Mouse (Mus musculus) hindlimb bud, embryonic 11.5 days (tissue): Measurements from ENCODE around the gene Adh6b.
"Not testable (repeated sequence)": the region's sequence is repeated elsewhere in the genome, so short reads cannot be mapped to it uniquely, and the experiment has no call there.

Source experiments
- DNase-seq: peaks from one replicate; pipeline ENCODE4 v3.0.0-alpha.2; 2012; ENCODE audit warnings: low read depth, low spot score; ENCODE audit errors: extremely low spot score

Adh6b gene

DNA sequence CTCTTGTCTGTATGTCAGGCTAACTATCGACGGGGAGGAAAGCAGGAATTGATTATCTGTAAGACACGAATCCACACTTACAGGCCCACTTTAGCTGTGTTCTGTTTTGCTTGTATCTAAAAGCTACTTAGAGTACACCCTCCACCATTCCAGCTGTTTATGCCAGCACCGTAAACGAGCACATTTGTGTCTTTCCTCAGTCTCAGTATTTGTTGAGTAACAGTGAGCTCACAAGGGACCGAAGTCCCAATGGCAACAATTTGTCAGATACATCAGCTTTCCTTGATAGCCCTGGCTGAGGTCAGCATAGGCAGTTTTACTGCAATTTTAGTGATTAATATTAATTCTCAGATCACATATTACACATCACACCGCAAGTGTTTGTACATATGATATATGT lies 17.3 kb downstream of the Adh6b start:
- DNase-seq = no peak

DNA sequence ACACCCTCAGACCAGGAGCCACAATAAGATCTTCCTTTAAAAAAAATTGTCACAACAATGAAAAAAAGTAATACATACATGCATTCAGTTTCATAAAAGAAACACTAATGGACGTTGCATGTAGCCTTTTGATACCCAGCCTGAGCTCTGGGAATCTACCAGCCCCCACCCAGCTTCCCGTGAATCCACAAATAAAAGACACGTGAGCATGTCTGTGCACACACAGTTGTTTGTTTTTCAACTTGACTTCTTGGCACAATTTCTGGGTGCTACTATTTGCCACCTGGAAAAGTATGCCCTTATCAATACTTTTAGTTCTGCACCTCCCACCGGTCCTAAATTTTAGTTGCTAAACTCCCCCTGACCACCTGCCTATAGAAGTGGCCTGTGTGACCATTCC lies 19.1 kb downstream of the Adh6b start:
- no peak for DNase-seq

DNA sequence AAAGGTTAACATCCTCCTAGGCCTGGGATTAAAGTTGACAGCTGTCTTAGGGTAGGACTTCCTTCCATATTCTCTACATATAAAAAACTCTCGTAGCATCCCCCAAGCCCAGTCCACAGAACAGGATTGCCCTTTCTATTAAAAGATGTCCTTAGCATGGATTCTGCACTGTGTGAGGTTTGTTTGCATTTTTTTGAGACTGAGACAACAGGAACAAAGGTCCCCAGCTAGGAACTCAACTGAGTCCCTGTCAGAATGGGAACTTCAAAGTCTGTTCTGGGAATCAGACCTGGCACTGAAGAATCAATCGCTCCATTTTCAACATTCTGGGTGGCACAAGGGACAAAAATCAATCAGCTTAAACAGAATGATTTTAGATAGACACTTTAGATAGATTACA lies 21.3 kb downstream of the Adh6b start:
- no peak for DNase-seq

DNA sequence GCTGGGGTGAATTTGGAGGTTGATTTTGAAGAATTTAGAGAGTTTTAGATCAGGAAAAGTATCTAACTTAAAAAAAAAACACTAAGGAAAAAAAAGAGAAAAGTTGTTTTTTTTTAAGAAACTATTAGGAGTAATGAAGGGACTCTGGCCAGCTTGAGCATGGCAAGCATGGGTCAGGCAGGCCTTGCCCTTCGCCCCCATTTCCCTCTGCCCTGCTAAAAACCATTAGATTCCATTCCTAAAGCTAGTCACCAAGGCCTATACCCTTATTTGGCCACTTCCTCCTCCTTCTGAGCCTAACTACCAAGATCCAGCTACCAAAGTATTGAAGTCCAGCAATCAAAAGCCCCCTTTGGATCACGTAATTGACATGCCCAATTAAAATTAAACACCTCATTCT lies 24.6 kb downstream of the Adh6b start:
- no peak for DNase-seq

GRCm38 (mm10) chr3:138369546-138369945 lies 28.0 kb downstream of the Adh6b start:
- DNase-seq = no peak

DNA sequence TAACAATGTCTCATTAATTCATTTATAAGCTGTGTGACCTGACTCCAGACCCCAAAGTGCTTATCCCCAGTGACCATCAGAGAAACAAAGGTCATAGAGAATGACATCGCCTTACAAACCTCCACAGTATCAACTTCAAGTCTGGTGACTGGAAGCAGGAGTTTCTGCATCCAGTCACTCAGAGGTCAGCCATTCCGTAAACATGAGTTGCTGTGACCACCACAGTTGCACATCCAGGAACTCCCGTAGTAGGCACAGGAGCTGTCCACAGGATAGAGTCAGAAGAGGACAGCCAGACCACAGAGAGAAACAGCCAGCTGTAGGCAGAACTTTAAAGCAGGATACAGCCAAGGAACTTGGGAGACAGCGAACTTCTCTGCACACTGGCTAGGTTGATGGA lies 28.7 kb downstream of the Adh6b start:
- not testable (repeated sequence) for DNase-seq

- no peak for DNase-seq
Measured at GRCm38 (mm10) chr3:138373920-138374319, 32.3 kb downstream of the Adh6b start.

DNA sequence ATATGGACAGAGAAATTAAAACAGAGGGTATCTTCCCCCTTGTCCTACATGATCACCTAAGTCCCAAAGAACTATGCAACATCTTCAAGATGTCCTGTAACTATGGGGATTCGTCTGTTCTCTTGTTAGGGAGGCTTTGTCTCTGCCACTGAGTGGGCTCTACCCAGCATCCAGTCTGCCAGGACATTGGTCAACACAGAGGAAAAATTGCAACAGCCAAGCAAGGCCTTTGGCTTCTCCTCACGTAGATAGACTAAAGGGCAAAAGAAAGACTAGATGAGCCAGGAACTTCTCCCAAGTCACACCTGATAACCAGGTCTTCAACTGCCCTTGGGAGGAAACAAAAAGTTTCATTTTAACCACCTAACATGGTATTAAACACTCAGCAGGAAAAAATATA lies 33.6 kb downstream of the Adh6b start:
- no peak for DNase-seq

- no peak for DNase-seq
Measured at GRCm38 (mm10) chr3:138381133-138381532, 39.6 kb downstream of the Adh6b start.

DNA sequence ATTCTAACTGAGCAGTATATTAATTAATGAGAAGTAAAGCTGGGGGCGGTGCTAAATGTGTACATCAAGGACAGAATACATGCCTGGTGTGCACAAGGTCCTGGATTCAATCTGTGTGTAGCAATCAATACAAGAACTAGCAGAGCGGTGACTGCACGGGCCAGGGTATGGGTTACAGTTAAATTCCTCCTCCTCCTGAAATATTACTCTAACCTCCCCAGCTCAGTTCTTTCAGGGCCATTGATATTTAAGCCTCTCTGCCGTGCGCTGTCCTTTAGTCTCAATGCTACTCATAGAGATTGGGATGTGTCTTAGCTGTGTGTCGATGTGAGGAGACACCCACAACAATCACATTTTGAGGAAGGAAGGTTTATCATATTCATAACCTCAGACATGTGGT lies 45.6 kb downstream of the Adh6b start:
- no peak for DNase-seq

- no peak for DNase-seq
Measured at GRCm38 (mm10) chr3:138404872-138405271, 63.3 kb downstream of the Adh6b start.

- peak; percentile 22 for DNase-seq
Measured at GRCm38 (mm10) chr3:138405341-138405740, 63.8 kb downstream of the Adh6b start.

DNA sequence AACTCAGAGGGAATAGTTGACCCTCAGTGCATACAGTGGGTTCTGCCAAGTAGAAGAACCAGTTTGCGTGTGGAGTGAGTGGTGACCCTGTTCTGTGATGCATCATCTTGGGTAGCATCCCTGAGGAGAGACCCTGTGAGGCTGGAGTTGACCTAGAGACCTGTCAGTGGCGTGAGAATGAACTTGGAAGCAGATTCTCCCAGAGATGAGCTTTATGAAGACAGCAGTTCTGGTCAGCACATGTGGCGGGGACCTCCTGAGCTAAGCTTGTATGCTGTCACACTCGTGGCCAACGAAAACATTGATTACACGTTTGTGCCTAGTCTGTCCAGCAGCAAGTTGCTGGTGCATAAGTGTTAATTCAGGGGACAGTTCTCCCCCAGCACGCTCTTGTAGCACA lies 64.3 kb downstream of the Adh6b start:
- DNase-seq = no peak

DNA sequence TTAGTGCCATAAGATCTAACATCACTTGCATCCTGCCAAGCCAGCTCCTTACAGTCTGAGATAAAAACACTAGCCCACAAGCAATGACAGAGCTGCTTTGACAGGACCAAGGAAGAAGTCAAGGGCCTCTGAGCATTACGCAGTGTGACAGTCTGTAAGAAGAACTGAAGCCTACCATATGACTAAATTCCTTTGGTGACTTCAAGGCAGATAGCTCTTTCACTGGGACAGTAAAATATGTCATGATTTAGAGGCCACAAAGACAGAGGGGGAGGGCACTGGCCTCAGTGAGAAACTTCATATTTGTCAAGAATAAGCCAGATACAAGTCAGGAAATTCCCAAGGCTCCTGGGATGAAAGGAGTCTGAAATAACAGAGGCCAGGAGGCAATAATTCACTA lies 66.3 kb downstream of the Adh6b start:
- DNase-seq = no peak
